Mouse (Mus musculus) CD8-positive naive resting alpha-beta T cell, adult 2 months (primary cell): Measurements from ENCODE around the gene Dscam.

Experiments
- DNase-seq, 2 experiments: peaks; one replicate each; pipeline ENCODE4 v3.0.0; 2022; ENCODE audit warnings: low read depth in 2 of 2, low spot score in 2 of 2

Dscam gene

GRCm38 (mm10) chr16:96676663-96677062 is 493.9 kb downstream of the Dscam start:
- DNase-seq = no peak

GRCm38 (mm10) chr16:96673191-96673847 is 497.2 kb downstream of the Dscam start:
- no peak for DNase-seq

GRCm38 (mm10) chr16:96671603-96672374 is 498.8 kb downstream of the Dscam start:
- DNase-seq = no peak

GRCm38 (mm10) chr16:96669706-96670105 is 500.8 kb downstream of the Dscam start:
- no peak for DNase-seq

- no peak for DNase-seq
These were observed 502.1 kb downstream of the Dscam start for GRCm38 (mm10) chr16:96668478-96668877.

GRCm38 (mm10) chr16:96661073-96661472 is 509.5 kb downstream of the Dscam start:
- no peak for DNase-seq

GRCm38 (mm10) chr16:96659275-96659674 is 511.3 kb downstream of the Dscam start:
- DNase-seq = no peak

GRCm38 (mm10) chr16:96655548-96655947 is 515.0 kb downstream of the Dscam start:
- DNase-seq = no peak

- DNase-seq = no peak
These were observed 516.5 kb downstream of the Dscam start for GRCm38 (mm10) chr16:96654054-96654453.

- no peak for DNase-seq
These were observed 519.1 kb downstream of the Dscam start for GRCm38 (mm10) chr16:96651444-96651843.

- no peak for DNase-seq
These were observed 530.5 kb downstream of the Dscam start for GRCm38 (mm10) chr16:96640101-96640500.

- DNase-seq = no peak
These were observed 534.6 kb downstream of the Dscam start for GRCm38 (mm10) chr16:96635916-96636315.

- DNase-seq = no peak
These were observed 535.8 kb downstream of the Dscam start for GRCm38 (mm10) chr16:96634791-96635143.

GRCm38 (mm10) chr16:96634097-96634790 is 536.3 kb downstream of the Dscam start:
- DNase-seq = no peak

- no peak for DNase-seq
These were observed 540.3 kb downstream of the Dscam start for GRCm38 (mm10) chr16:96630241-96630640.

- no peak for DNase-seq
These were observed 540.9 kb downstream of the Dscam start for GRCm38 (mm10) chr16:96629623-96630022.

GRCm38 (mm10) chr16:96625468-96625867 is 545.1 kb downstream of the Dscam start:
- no peak for DNase-seq

- no peak for DNase-seq
These were observed 545.8 kb downstream of the Dscam start for GRCm38 (mm10) chr16:96624570-96625411.

GRCm38 (mm10) chr16:96620861-96621260 is 549.7 kb downstream of the Dscam start:
- DNase-seq = no peak

GRCm38 (mm10) chr16:96620402-96620801 is 550.1 kb downstream of the Dscam start:
- no peak for DNase-seq

GRCm38 (mm10) chr16:96617772-96618171 is 552.8 kb downstream of the Dscam start:
- no peak for DNase-seq
